Mouse (Mus musculus): ENCODE data around the gene Wwtr1. TPM values are rescaled to one million over a fixed set of nuclear protein-coding genes. Genes with fewer than 3 reads are reported as not detected.

Gene Wwtr1
- polyA plus RNA-seq, 1 experiment = not detected

- Histone ChIP-seq H3K4me1 (ENCODE audit: control insufficient read depth) (no peaks in the 10 kb centered on the region), H3K4me3 (replicated peaks) (no peak overlapping the region), H3K9me3 (ENCODE audit: control insufficient read depth, low read length) (no peaks in the 10 kb centered on the region), H3K27me3 (ENCODE audit: control insufficient read depth) (no peaks in the 10 kb centered on the region), H3K36me3 (ENCODE audit: control insufficient read depth) (no peaks in the 10 kb centered on the region)
- TF ChIP-seq GATA1 (IDR thresholded peaks at IDR 0.05; ENCODE audit: low read length) = no peak
- TF ChIP-seq TAL1 (IDR thresholded peaks at IDR 0.05; ENCODE audit: low read length) = no peak
Measured at GRCm38 (mm10) chr3:57585967-57586366, 10.3 kb upstream of the Wwtr1 start.

DNA sequence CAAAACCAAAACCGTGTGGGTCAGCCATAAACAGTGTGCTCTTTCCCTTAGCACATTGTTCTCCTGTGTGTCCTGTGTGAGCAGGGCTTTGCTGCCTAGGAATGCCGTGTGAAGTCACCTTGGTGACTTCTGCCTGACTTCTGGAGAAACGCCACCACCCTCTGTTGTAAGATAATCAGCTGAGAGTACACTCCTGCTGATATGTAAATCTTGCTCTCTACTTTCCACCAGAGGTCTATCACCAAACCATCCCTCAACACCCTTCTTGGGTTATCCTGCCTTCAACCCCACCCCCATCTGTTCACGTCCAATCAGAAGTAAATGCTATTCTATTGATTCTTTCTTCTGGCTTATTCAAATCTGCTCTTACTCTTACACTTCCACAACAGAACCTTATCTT, 7.8 kb upstream of the Wwtr1 start:
- Histone ChIP-seq H3K36me3 (ENCODE audit: control insufficient read depth) (no peaks in the 10 kb centered on the region), H3K4me1 (ENCODE audit: control insufficient read depth) (no peaks in the 10 kb centered on the region), H3K27me3 (ENCODE audit: control insufficient read depth) (no peaks in the 10 kb centered on the region), H3K9me3 (ENCODE audit: control insufficient read depth, low read length) (no peaks in the 10 kb centered on the region), H3K4me3 (replicated peaks) (no peak overlapping the region)
- TF ChIP-seq GATA1 (IDR thresholded peaks at IDR 0.05; ENCODE audit: low read length) (no peak), TAL1 (IDR thresholded peaks at IDR 0.05; ENCODE audit: low read length) (no peak)

- Histone ChIP-seq H3K9me3 (ENCODE audit: control insufficient read depth, low read length) (no peaks in the 10 kb centered on the region), H3K36me3 (ENCODE audit: control insufficient read depth) (no peaks in the 10 kb centered on the region), H3K27me3 (ENCODE audit: control insufficient read depth) (peaks cover 16% of the 10 kb centered on the region), H3K4me3 (replicated peaks) (no peak overlapping the region), H3K4me1 (ENCODE audit: control insufficient read depth) (no peaks in the 10 kb centered on the region; the same call in 1 of the 2 replicates)
- TF ChIP-seq TAL1 (IDR thresholded peaks at IDR 0.05; ENCODE audit: low read length) = no peak
- TF ChIP-seq GATA1 (IDR thresholded peaks at IDR 0.05; ENCODE audit: low read length) = no peak
Measured at GRCm38 (mm10) chr3:57580426-57581195, 4.9 kb upstream of the Wwtr1 start.

GRCm38 (mm10) chr3:57576056-57576824, 530 bp upstream of the Wwtr1 start:
- H3K36me3 ChIP-seq (ENCODE audit: control insufficient read depth) = no peaks in the 10 kb centered on the region
- H3K4me3 ChIP-seq (replicated peaks) = peak overlapping the region; percentile 54
- H3K4me1 ChIP-seq (ENCODE audit: control insufficient read depth) = no peaks in the 10 kb centered on the region; the same call in 1 of the 2 replicates
- H3K9me3 ChIP-seq (ENCODE audit: control insufficient read depth, low read length) = no peaks in the 10 kb centered on the region
- TF ChIP-seq TAL1 (IDR thresholded peaks at IDR 0.05; ENCODE audit: low read length) = no peak
- no peak for TF ChIP-seq GATA1 (IDR thresholded peaks at IDR 0.05; ENCODE audit: low read length)
- H3K27me3 ChIP-seq (ENCODE audit: control insufficient read depth) = peaks cover 40% of the 10 kb centered on the region

- TF ChIP-seq TAL1 (IDR thresholded peaks at IDR 0.05; ENCODE audit: low read length) (no peak), GATA1 (IDR thresholded peaks at IDR 0.05; ENCODE audit: low read length) (no peak)
- no peaks in the 10 kb centered on the region for H3K36me3 ChIP-seq (ENCODE audit: control insufficient read depth)
- H3K4me1 ChIP-seq (ENCODE audit: control insufficient read depth) = no peaks in the 10 kb centered on the region; the same call in 1 of the 2 replicates
- peak overlapping the region; percentile 54 for H3K4me3 ChIP-seq (replicated peaks)
- H3K27me3 ChIP-seq (ENCODE audit: control insufficient read depth) = peaks cover 40% of the 10 kb centered on the region
- no peaks in the 10 kb centered on the region for H3K9me3 ChIP-seq (ENCODE audit: control insufficient read depth, low read length)
Measured at GRCm38 (mm10) chr3:57574885-57575659, 638 bp downstream of the Wwtr1 start.

DNA sequence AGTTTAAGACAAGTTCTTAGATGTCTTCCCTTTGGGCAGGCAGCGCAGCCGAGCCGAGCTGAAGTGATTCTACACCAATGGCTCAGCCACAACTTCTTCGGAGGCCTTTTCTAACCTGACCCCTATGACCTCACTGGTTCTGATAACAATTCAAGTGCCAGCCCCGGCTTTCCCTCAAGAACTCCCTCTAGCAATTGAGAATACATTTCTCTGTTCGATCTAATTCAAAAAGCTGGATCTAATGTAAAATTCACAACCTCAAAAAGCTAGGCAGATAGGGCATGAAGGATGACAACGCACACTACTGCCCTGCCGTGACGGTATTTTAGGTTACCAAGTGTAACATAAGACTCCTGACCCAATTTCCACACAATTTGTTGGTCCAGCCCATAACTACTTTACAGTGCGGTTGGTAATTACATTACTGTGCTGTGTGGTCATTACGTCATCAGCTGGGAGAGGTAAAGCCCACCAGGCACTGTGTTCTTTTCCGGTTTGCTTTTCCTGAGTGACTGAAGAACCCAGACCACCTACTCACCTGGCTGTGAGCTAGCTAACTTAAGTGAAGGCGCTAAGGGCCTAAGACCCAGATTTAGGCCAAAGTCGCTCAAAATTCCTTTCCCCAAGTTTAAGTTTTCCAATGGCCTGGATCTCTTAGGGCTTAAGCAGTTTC, 1.7 kb downstream of the Wwtr1 start:
- H3K9me3 ChIP-seq (ENCODE audit: control insufficient read depth, low read length) = no peaks in the 10 kb centered on the region
- TF ChIP-seq TAL1 (IDR thresholded peaks at IDR 0.05; ENCODE audit: low read length) (no peak), GATA1 (IDR thresholded peaks at IDR 0.05; ENCODE audit: low read length) (no peak)
- H3K4me3 ChIP-seq (replicated peaks) = no peak overlapping the region
- no peaks in the 10 kb centered on the region; the same call in 1 of the 2 replicates for H3K4me1 ChIP-seq (ENCODE audit: control insufficient read depth)
- H3K27me3 ChIP-seq (ENCODE audit: control insufficient read depth) = peaks cover 40% of the 10 kb centered on the region
- no peaks in the 10 kb centered on the region for H3K36me3 ChIP-seq (ENCODE audit: control insufficient read depth)

DNA sequence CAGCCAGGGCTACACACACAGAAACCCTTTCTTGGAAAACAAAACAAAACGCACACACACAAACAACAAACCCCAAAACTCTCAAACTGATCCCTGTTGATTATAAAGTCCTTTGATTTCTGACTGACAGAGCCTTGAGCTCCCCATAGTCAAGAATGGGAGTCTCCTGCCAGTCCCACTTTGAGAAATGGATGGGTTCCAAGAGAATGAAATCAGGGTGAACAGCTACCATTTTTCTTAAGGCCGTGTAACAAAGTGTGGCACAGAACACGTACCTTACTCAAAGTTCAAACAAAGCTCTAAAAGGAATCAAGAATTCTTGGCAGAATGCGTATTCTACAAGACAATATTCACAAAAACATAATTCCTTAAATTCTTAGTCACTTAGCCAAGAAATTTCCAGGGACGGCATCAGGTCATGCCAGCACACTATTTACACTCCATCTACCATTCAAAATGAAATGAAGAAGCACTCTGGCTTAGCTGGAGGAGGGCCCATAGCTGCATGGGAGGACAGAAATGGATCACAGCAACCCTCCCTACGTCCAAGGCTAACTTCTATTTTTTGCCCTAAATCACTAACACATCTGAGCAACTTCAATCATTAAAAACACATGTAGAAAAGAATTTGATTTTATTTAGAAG, 3.3 kb downstream of the Wwtr1 start:
- Histone ChIP-seq H3K4me3 (replicated peaks) (no peak overlapping the region), H3K4me1 (ENCODE audit: control insufficient read depth) (no peaks in the 10 kb centered on the region; the same call in 1 of the 2 replicates), H3K36me3 (ENCODE audit: control insufficient read depth) (no peaks in the 10 kb centered on the region), H3K27me3 (ENCODE audit: control insufficient read depth) (peaks cover 40% of the 10 kb centered on the region), H3K9me3 (ENCODE audit: control insufficient read depth, low read length) (no peaks in the 10 kb centered on the region)
- TF ChIP-seq GATA1 (IDR thresholded peaks at IDR 0.05; ENCODE audit: low read length) (no peak), TAL1 (IDR thresholded peaks at IDR 0.05; ENCODE audit: low read length) (no peak)

DNA sequence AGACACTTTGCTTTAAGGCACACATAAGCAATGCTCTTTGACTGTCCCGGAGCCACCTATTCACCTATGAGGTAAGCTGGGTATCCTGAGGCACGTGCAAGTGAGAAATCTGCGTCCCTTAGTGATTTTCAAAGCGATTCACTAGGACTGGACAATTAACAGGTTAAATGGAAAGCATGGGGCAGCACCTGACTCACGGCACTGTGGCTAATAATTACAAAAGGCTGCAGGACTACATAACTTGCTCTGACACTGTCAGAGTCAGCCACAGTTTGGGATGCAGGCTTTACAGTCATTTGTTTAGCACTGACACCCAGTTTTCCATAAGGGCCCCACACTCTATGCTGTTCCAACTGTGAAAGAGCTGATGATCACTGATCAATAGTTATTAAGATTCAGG, 9.1 kb downstream of the Wwtr1 start:
- no peak overlapping the region for H3K4me3 ChIP-seq (replicated peaks)
- no peaks in the 10 kb centered on the region for H3K36me3 ChIP-seq (ENCODE audit: control insufficient read depth)
- H3K27me3 ChIP-seq (ENCODE audit: control insufficient read depth) = no peaks in the 10 kb centered on the region
- no peaks in the 10 kb centered on the region for H3K4me1 ChIP-seq (ENCODE audit: control insufficient read depth)
- no peaks in the 10 kb centered on the region for H3K9me3 ChIP-seq (ENCODE audit: control insufficient read depth, low read length)
- TF ChIP-seq GATA1 (IDR thresholded peaks at IDR 0.05; ENCODE audit: low read length) (no peak), TAL1 (IDR thresholded peaks at IDR 0.05; ENCODE audit: low read length) (no peak)

Data from erythroblast, embryonic 14.5 days (primary cell).